Mouse (Mus musculus) kidney, adult 8-10 months (tissue): ENCODE results near the gene Atp2b1.

Source experiments
- DNase-seq, 2 experiments: peaks; one replicate each; pipeline ENCODE4 v3.0.0; 2022

The Atp2b1 gene

GRCm38 (mm10) chr10:99037185-99038065 is 123.2 kb downstream of the Atp2b1 start:
- DNase-seq, result peak; percentile 26 to 45

- DNase-seq, result no peak
Observed at GRCm38 (mm10) chr10:99038866-99039265, 124.7 kb downstream of the Atp2b1 start.

DNA sequence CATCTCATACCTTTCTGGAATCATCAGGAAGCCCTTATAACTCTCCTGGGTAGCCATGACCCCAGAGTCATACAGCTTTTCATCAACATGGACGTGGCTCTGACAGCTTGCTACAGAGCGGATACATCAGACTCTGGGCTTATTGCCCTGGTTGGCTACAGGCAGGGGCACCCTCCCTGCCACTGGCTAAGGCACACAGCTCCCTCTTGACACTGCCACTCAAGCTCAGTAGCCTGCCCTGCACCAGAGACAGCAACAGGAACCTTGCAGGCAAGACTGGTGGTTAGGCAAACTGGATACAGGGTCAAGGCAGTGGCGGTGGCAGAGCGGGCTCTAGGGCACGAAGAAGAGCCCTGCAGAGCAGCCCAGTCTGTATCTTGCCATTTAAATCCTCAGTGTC is 126.0 kb downstream of the Atp2b1 start:
- DNase-seq, result no peak

GRCm38 (mm10) chr10:99046756-99047550 is 132.7 kb downstream of the Atp2b1 start:
- DNase-seq, result no peak

DNA sequence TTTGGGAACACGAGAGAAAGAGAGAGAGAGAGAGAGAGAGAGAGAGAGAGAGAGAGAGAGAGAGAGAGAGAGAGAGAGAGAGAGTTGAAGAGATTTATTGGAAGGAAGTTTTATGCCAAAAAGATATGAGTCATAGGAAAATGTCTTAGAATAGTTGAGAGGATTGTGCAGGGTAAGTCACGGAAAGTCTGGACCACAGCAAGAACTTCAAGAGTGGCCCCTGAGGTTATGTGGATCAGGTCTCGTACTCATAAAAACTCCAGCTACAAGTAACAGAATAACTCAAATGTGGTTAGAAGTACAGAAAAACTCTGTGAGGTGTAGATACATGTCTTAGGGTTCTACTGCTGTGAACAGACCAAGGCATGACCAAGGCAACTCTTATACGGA is 133.3 kb downstream of the Atp2b1 start:
- DNase-seq, result no peak

GRCm38 (mm10) chr10:99050093-99050492 is 135.9 kb downstream of the Atp2b1 start:
- DNase-seq, result no peak

DNA sequence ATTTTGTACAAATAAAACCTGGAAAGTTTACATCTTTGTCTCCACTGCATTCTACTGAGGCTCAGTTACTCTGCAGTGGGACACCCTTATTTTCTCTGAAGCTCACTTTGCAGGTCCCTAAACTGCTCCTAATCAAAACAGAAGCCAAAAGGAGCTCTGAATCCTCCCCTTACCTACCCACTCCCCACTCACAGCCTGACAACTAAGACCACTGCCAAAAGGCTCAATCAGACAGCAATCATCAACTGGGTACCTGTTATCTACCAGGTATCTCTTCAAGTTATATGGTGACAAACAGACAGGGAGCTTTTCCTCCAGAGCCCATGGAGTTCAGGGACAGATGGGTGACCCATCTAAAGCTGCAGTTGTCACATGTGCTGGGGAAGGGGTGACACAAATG is 138.9 kb downstream of the Atp2b1 start:
- DNase-seq, result no peak

- DNase-seq, result no peak
Observed at GRCm38 (mm10) chr10:99060588-99060987, 146.4 kb downstream of the Atp2b1 start.

GRCm38 (mm10) chr10:99061418-99061817 is 147.2 kb downstream of the Atp2b1 start:
- DNase-seq, result no peak

DNA sequence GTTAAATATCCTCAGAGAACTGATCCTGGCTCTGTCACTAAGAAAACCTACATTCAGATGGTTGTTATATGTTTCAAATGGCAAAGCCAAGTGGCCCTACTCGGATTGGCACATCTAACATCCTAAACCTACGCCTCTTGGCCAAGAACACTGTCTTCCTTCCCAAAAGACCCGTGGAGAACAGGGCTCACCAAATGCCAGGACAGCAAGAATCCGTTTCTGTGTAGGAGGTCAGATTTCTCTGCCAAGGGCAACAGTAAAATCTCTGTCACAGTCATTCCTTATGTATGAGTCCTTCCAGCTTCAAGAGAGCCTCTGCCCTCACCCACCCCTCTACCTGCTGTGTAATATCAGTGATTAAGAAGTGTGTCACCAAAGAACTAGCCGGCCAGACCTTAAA is 148.3 kb downstream of the Atp2b1 start:
- DNase-seq, result no peak
